Comparison of ENCODE assay signal across 8 mouse cellular contexts in the genomic region with DNA sequence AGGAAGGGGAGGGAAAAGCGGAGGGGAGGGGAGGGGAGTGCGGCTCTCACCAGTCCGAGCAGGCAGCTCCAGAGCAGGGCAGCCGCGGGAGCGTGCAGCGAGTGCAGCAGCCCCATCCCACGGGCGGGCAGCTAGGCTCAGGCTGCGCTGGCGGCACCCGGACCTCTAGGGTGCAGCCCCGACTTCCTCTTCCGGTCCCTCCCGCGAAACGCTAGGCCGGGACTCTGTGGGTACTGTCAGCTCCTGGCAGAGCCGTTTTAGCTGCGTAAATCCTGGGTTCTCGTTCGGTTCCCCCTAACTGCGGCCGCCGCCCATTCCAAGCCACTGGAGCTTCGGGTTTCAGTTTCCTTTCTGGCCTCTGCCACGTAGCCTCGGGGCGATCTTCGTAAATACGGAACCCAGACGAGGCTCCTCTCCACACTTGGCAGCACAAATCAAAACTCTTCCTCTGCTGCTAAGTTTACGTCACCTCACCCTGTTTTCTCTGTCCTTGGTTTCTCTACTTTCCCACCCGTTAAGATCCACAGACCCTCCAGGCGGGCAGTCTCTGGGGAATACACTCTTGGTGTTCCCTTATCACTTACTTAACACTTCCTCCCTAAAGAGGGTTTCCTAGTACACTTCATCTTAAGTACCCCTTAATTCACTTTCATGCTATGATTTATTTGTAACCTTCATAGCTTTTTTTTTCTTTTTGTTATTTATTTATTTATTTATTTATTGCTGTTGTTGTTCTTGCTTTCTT. TPM values are rescaled to one million over a fixed set of nuclear protein-coding genes. Genes with fewer than 3 reads are reported as not detected.
DNase-seq lines count a peak whose midpoint lies in the region; ATAC-seq and TF ChIP-seq lines count a peak whose summit lies in the region.

A gene (minus strand): TSS at position 339 of the 745 bp plus-strand sequence.

- peak; percentile 26; the same call in 1 of the 2 replicates for TF ChIP-seq CTCF in gastrocnemius, adult 2 months (IDR thresholded peaks at IDR 0.05)
- TF ChIP-seq CTCF in hindbrain, postnatal 0 days (IDR thresholded peaks at IDR 0.05; ENCODE audit: low read depth): peak; percentile 38; the same call in 1 of the 2 replicates
- peak; percentile 15; the same call in 1 of the 2 replicates for TF ChIP-seq CTCF in left cerebral cortex, adult 2 months (IDR thresholded peaks at IDR 0.05)

- intact Hi-C loops in gastrocnemius, adult 2 months (cut with DNase I): loop anchor here (2.0 kb wide), 2 partner anchors 56 to 64 kb away; a partner anchor contains a TSS
- intact Hi-C loops in left cerebral cortex, adult 2 months (cut with DNase I): loop anchor here (1.0 to 10.0 kb wide), 4 partner anchors 58 to 312 kb away; a partner anchor contains a TSS

- under 1% methylated on average over 34 of the region's 35 CpGs for WGBS in hindbrain, postnatal 0 days

- peak within 1 kb of the TSS; percentile 88 for H3K4me3 ChIP-seq in gastrocnemius, adult 2 months
- H3K4me3 ChIP-seq in hindbrain, postnatal 0 days (ENCODE audit: low read length): peak within 1 kb of the TSS; percentile 62
- H3K4me3 ChIP-seq in left cerebral cortex, adult 2 months: peak within 1 kb of the TSS; percentile 83

- no peaks in the 10 kb centered on the region for H3K9me3 ChIP-seq in hindbrain, postnatal 0 days (ENCODE audit: low read length)

- H3K9ac ChIP-seq in hindbrain, postnatal 0 days (replicated peaks; ENCODE audit: low read length): peak within 1 kb of the TSS; percentile 70

- H3K27me3 ChIP-seq in hindbrain, postnatal 0 days (ENCODE audit: insufficient read depth, low read length): no peaks in the 10 kb centered on the region

- peak; percentile 97 for ATAC-seq in common myeloid progenitor, adult 5-6 weeks (replicated peaks; ENCODE audit: low read depth, poor library complexity, severe bottlenecking)
- peak; percentile 100 for ATAC-seq in hindbrain, postnatal 0 days
- ATAC-seq in megakaryocyte, adult 5-6 weeks (ENCODE audit: poor library complexity, severe bottlenecking): peak; percentile 98

- 0 out of 2 replicates have a peak, but pooled peaks cover 5% of the 10 kb centered on the region for H3K4me1 ChIP-seq in hindbrain, postnatal 0 days (ENCODE audit: insufficient read depth, low read length)

- H3K36me3 ChIP-seq in hindbrain, postnatal 0 days (ENCODE audit: insufficient read depth, low read length): no peaks in the 10 kb centered on the region

- H3K4me2 ChIP-seq in hindbrain, postnatal 0 days (ENCODE audit: low read depth, low read length): peak within 1 kb of the TSS; percentile 75

- peak within 1 kb of the TSS; percentile 98 for H3K27ac ChIP-seq in gastrocnemius, adult 2 months
- H3K27ac ChIP-seq in hindbrain, postnatal 0 days: peak within 1 kb of the TSS; percentile 97
- H3K27ac ChIP-seq in left cerebral cortex, adult 2 months: peak within 1 kb of the TSS; percentile 97

- DNase-seq in ZHBTc4 (ENCODE audit: low read depth, low spot score): peak; percentile 97
- peak; percentile 95 for DNase-seq in gastrocnemius, adult 2 months
- DNase-seq in hindbrain, postnatal 0 days (ENCODE audit: low spot score): peak; percentile 96
- peak; percentile 85 to 87 for DNase-seq in left cerebral cortex, adult 2 months (ENCODE audit: extremely low spot score in 1 of 2, low spot score in 2 of 2)
- peak; percentile 81 to 87 for DNase-seq in right cerebral cortex, adult 2 months (ENCODE audit: low spot score in 2 of 2)
- DNase-seq in urinary bladder, postnatal 14 days (ENCODE audit: low spot score): peak; percentile 90

RNA-seq across cellular contexts. Expression of the gene that starts here (rescaled TPM):
- 34.6 and 36.8 TPM in 2 replicates for total RNA-seq in common myeloid progenitor, adult 5-6 weeks (2017)
- total RNA-seq in gastrocnemius, adult 2 months (2021): 10 to 100 TPM; 61.8 to 68.6 TPM
- 35.9 and 37.1 TPM in 2 replicates for total RNA-seq in hindbrain, postnatal 0 days (2014; rRNA removed)
- polyA plus RNA-seq in hindbrain, postnatal 0 days (2015; fragmentation: Nextera tagmentation; extraction: Ambion mirVana): 29.0 and 31.0 TPM in 2 replicates
- 10 to 100 TPM; 24.9 to 26.1 TPM for total RNA-seq in left cerebral cortex, adult 2 months (2021)
- 90.1 and 111 TPM in 2 replicates for total RNA-seq in megakaryocyte, adult 5-6 weeks (2015)
- 79.9 and 82.9 TPM in 2 replicates for total RNA-seq in megakaryocyte, adult 5-6 weeks (2017)

Comparison
In these comparisons a context has a peak if more than half of its experiments do, and no peak if none do; other contexts are left out.
1. Peak in every context shown above with its lines: DNase-seq, ATAC-seq, H3K4me3 ChIP-seq and H3K27ac ChIP-seq.